Mouse (Mus musculus): ENCODE measurements around the gene Ndufb6. TPM values are rescaled to one million over a fixed set of nuclear protein-coding genes. Genes with fewer than 3 reads are reported as not detected.

The Ndufb6 gene
- polyA plus RNA-seq, 1 experiment from 2014 or later = 580 TPM

DNA sequence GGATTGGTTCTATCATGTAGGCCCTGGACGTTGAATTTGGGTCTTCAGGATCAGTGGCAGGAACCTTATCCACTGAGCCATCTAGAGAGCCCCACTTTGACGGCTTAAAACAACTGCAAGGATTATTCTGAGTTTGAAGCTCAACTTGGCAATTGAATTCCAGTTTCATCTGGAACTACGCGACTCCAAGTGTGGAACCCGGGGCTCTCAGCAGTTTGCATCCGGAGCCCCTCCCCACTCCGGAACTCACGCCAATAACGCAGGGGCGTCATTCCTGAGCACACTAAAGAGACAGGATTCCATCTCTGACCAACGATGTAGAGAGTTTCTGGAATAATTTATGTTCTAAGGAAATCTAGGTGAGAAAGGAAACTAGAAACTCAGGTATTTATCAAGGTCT, 52.1 kb downstream of the Ndufb6 start:
- no peaks in the 10 kb centered on the region for H3K4me1 ChIP-seq (ENCODE audit: control insufficient read depth, insufficient read depth, low read length)
- no peaks in the 10 kb centered on the region for H3K9me3 ChIP-seq (replicated peaks; ENCODE audit: control insufficient read depth, low read length)
- no peak overlapping the region for H3K4me3 ChIP-seq (ENCODE audit: low read length)
- no peak overlapping the region for H3K27ac ChIP-seq (ENCODE audit: low read length)
- 83% methylated on average over 11 of the region's 11 CpGs for WGBS
- H3K27me3 ChIP-seq (ENCODE audit: control insufficient read depth, insufficient read depth, low read length) = no peaks in the 10 kb centered on the region
- H3K36me3 ChIP-seq (ENCODE audit: control insufficient read depth, insufficient read depth) = peaks cover 3% of the 10 kb centered on the region; the same call in 1 of the 2 replicates
- H3K9ac ChIP-seq (ENCODE audit: low read length) = no peak overlapping the region
- no peak for ATAC-seq (replicated peaks; ENCODE audit: extremely low read depth, insufficient read depth, low FRiP score)
- no peak overlapping the region for H3K4me2 ChIP-seq (ENCODE audit: low read depth, low read length)

DNA sequence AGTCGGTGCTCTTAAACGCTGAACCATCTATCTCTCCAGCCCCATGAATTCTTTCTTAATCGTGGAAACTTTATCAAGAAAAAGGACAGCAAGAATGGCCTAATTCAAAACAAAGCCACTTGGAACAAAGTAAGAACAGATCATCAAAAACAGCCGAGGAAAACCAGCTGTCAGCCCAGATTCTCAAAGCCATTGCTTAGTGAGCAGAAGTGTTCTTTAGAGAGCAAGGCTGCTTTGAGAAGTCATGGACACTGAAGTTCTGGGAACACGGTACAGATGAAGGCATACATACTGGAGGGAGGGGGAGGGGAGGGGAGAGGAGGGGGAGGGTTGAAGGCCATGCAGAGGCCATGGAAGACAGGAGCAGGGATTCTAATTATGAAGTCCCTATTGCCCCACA, 53.1 kb downstream of the Ndufb6 start:
- no peak overlapping the region for H3K4me3 ChIP-seq (ENCODE audit: low read length)
- WGBS = 54% methylated on average over 5 of the region's 5 CpGs
- no peaks in the 10 kb centered on the region for H3K27me3 ChIP-seq (ENCODE audit: control insufficient read depth, insufficient read depth, low read length)
- H3K9ac ChIP-seq (ENCODE audit: low read length) = no peak overlapping the region
- H3K36me3 ChIP-seq (ENCODE audit: control insufficient read depth, insufficient read depth) = 0 out of 2 replicates have a peak, but pooled peaks cover 2% of the 10 kb centered on the region
- no peaks in the 10 kb centered on the region for H3K9me3 ChIP-seq (replicated peaks; ENCODE audit: control insufficient read depth, low read length)
- no peak overlapping the region for H3K27ac ChIP-seq (ENCODE audit: low read length)
- ATAC-seq (replicated peaks; ENCODE audit: extremely low read depth, insufficient read depth, low FRiP score) = no peak
- no peaks in the 10 kb centered on the region for H3K4me1 ChIP-seq (ENCODE audit: control insufficient read depth, insufficient read depth, low read length)
- H3K4me2 ChIP-seq (ENCODE audit: low read depth, low read length) = no peak overlapping the region

DNA sequence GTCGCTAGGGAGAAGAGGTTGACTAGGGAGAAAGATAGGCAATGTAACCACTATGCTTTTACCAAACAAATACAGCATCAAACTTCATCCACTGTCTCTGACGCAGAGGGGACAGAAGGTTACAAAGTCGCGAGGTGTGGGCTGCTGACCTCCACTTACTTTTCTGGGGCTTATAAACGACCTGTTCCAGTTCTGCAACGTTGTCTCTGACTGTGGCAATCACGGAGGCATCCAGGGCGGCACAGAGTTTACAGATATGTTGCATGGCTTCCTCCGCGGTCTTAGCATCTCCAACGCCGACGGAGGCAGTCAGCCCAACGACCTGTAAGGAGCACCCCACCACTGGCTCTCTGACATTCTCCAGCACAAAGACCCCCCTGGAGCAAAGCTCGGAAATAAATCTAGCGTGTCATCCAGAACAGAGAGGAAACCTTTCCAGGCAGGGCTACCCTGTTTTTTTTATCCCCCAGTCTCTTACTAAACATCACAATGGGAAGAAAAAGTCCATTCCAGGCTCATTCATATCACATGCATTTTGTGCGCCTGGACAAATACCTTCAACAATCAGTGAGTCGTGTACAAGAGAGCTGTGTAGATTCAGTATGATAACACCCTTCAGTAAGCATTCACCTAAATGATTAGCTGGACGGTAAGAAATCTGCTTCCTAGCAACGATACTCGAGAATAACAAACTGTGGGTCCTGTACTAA, 57.2 kb downstream of the Ndufb6 start:
- WGBS = 47% methylated on average over 21 of the region's 21 CpGs
- H3K36me3 ChIP-seq (ENCODE audit: control insufficient read depth, insufficient read depth) = peaks cover 5% of the 10 kb centered on the region; the same call in 1 of the 2 replicates
- H3K4me1 ChIP-seq (ENCODE audit: control insufficient read depth, insufficient read depth, low read length) = no peaks in the 10 kb centered on the region
- H3K9me3 ChIP-seq (replicated peaks; ENCODE audit: control insufficient read depth, low read length) = no peaks in the 10 kb centered on the region
- no peak overlapping the region for H3K9ac ChIP-seq (ENCODE audit: low read length)
- no peak overlapping the region for H3K27ac ChIP-seq (ENCODE audit: low read length)
- no peak overlapping the region for H3K4me2 ChIP-seq (ENCODE audit: low read depth, low read length)
- no peak overlapping the region for H3K4me3 ChIP-seq (ENCODE audit: low read length)
- no peaks in the 10 kb centered on the region for H3K27me3 ChIP-seq (ENCODE audit: control insufficient read depth, insufficient read depth, low read length)
- no peak for ATAC-seq (replicated peaks; ENCODE audit: extremely low read depth, insufficient read depth, low FRiP score)

DNA sequence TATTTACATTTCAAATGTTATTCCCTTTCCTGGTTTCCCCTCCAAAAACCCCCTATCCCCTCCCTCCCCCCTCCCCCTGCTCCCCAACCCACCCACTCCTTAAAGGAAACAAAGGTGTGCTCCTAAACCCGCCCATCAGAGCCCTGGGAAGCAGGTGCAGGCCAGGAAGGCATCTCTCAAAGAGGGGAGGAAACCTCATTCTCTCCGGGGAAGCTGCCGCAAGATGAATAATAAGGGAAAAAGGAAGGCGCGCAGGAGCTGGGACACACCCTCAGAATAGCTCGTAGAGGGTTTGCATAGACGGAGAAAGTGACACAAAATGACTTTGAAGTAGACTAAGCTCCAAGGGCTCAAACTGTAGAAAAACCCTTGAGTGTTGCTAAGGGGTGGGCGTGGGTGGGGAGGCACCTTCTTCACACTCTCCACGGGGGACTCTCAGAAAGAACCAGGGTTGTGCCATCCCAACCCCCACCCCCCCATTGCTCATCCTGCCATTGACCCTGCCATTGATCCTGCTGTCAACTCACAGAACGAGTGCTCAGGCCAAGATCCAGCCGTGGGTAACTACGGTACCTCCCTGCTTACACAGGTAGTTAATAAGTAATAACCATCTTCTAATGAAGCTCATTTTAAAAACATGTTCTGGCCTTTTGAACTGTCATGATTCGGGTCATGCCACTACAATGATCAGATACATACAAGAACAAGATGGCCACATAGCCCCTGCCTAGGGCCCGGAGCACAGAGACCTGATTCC, 58.0 kb downstream of the Ndufb6 start:
- peaks cover 8% of the 10 kb centered on the region for H3K36me3 ChIP-seq (ENCODE audit: control insufficient read depth, insufficient read depth)
- no peaks in the 10 kb centered on the region for H3K9me3 ChIP-seq (replicated peaks; ENCODE audit: control insufficient read depth, low read length)
- no peak overlapping the region for H3K27ac ChIP-seq (ENCODE audit: low read length)
- H3K4me1 ChIP-seq (ENCODE audit: control insufficient read depth, insufficient read depth, low read length) = no peaks in the 10 kb centered on the region
- no peak overlapping the region for H3K4me3 ChIP-seq (ENCODE audit: low read length)
- H3K27me3 ChIP-seq (ENCODE audit: control insufficient read depth, insufficient read depth, low read length) = no peaks in the 10 kb centered on the region
- no peak overlapping the region for H3K9ac ChIP-seq (ENCODE audit: low read length)
- ATAC-seq (replicated peaks; ENCODE audit: extremely low read depth, insufficient read depth, low FRiP score) = no peak
- no peak overlapping the region for H3K4me2 ChIP-seq (ENCODE audit: low read depth, low read length)
- 29% methylated on average over 14 of the region's 14 CpGs for WGBS

Other genes starting within 250 kb of the Ndufb6 start
- gene Aco1, start 136.3 kb downstream of the Ndufb6 start, polyA plus RNA-seq (2015; fragmentation: Nextera tagmentation; extraction: Ambion mirVana) = 33.2 and 34.8 TPM in 2 replicates
- 10.1 and 12.0 TPM in 2 replicates for gene Ddx58, start 39.6 kb downstream of the Ndufb6 start, polyA plus RNA-seq (2015; fragmentation: Nextera tagmentation; extraction: Ambion mirVana)
- 28.7 and 31.7 TPM in 2 replicates for gene Smim27, start 9.8 kb downstream of the Ndufb6 start, polyA plus RNA-seq (2015; fragmentation: Nextera tagmentation; extraction: Ambion mirVana)
- 27.0 and 27.9 TPM in 2 replicates for gene Topors, start 9.6 kb downstream of the Ndufb6 start, polyA plus RNA-seq (2015; fragmentation: Nextera tagmentation; extraction: Ambion mirVana)
- 0.49 and 0.82 TPM in 2 replicates for gene Tmem215, start 192.8 kb upstream of the Ndufb6 start, polyA plus RNA-seq (2015; fragmentation: Nextera tagmentation; extraction: Ambion mirVana)